Mouse (Mus musculus): ENCODE results near the gene Hck. TPM values are rescaled to one million over a fixed set of nuclear protein-coding genes. Genes with fewer than 3 reads are reported as not detected.

Gene Hck
- total RNA-seq, 1 experiment from 2014 or later: 2.0 TPM

DNA sequence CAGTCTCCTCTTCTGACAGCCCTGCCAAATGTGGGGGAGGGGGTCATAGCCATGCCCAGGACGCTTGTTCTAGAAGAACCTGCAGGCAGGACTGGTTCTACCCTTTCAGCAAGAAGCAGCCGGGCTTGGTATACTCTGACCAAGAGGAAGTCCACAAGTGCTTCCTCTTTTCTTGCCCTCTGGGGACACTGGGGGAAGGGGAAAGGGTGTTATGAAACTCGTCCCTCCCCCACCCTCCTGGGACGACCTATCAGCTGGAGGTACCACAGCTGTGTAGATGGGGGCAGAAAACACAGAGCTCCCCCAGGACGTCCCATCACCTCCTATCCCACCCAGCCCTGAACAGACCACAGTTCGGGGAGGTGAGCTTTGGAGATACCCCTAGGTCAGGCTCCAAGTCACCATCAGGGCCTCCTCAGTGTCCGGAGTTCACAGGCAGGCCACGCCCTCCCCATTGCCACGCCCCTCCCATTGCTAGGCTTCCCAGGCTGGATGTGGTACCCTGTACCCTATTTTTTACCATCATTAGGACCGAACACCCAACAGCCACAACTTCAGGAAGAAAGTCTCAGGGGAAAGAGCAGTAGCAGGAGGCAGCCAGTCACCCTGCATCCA lies 17.6 kb upstream of the Hck start:
- DNase-seq: peak; percentile 52

DNA sequence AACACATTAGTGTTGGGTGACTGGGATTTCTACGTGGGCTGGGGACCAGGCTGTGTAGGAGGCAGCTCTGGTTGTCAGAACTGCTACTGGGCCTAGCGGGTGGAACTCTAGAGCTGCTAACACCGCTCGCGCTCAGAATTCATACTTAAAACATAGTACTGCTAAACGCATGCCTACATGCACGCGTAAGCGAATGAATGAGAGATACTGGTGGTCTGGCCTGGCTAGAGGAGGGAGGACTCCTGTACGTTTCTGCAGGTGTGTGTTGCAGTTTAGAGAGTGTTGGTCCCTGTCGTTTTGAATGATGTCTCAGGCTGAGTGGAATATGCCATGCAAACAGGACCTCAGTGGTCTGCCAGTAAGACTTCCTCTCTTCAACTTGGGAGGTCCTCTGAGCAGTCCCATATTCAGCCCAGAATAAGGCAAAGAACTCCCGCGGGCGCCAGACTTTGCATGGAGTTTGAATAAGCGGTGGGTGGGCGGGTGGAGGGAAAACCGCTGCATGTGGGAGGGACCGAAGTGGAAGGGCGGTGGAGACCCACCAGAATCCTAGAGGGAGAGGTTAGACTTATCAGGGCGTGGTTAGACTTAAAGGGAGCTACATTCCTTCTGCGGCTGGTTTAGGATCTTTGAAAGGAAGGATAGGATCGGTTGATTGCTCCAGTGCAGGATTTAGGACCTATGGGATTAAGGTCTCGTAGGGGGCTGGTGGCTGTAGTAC lies 1.1 kb upstream of the Hck start:
- DNase-seq: no peak

DNA sequence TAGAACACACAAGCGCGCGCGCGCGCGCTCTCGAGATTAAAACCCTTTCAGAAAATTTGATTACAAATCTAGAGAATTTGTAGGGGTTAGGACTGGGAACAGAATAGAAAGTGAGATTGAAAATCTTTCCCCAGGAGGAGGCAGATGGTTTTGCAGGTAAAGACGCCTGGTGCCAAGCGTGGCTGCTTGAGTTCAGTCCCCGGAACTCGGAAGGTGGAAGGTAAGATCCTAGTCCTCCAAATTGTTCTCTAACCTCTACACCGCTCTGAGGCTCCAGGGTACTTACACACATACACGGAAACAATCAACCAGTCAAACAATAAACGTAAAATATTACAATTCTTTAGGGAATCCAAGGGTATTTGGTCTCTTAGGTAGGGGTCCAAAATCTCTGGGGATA lies 466 bp upstream of the Hck start:
- DNase-seq: no peak

DNA sequence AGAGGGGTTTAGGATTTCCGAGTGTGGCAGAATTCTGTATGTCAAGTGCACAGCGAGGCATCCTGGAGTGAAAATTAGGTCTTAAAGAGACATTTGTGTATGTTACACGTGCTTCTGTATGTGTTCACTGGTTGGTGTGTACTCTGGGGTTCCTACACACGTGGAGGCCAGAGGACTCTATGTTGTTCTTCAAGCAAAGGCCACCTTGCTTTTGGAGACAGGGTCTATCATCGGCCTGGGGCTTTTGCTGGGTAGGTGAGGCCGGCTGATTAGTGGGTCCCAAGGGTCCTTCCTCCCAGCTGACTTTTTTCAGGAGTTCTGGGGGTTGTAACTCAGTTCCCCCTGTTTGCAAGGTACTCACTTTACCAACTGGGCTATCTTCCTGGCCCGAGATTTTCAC lies 1.3 kb downstream of the Hck start:
- DNase-seq: no peak

DNA sequence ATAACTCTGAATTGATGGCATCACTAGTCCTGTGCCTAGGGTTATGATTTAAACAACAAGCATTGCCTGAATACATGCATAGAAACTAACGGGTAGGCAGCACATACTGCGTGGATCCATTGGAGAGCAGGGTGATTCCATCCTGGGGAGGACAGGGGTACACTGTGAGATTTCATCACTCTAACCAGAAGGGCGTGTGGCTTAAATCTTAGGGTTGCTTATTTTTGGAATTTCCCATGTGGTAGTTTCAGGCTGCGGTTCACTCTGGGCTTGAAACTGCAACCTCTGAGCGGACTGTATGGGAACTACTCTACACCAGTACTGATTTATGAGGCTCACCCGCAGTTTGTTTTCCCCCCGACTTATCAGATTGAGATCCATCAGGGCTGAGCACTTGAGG lies 3.0 kb downstream of the Hck start:
- DNase-seq: no peak

DNA sequence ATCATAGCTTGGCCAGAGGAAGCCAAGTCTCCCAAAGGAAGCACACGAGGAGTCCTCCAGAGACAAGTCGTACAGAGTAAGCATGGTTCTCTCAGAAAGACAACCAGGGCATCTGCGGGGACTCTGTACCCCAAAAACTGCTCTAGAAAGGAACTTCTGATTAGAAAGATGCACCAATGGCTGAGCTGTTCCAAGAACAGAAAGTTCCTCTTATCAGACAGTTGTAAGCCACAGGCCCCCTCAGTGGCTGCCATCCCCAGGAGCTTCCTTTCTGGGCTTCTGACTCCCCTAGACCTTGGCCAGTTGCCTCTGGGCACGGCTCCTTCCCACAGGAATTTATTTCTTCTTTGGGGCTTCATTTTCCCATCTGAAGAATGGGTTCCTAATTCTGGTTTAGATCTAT lies 7.4 kb downstream of the Hck start:
- no peak for DNase-seq

DNA sequence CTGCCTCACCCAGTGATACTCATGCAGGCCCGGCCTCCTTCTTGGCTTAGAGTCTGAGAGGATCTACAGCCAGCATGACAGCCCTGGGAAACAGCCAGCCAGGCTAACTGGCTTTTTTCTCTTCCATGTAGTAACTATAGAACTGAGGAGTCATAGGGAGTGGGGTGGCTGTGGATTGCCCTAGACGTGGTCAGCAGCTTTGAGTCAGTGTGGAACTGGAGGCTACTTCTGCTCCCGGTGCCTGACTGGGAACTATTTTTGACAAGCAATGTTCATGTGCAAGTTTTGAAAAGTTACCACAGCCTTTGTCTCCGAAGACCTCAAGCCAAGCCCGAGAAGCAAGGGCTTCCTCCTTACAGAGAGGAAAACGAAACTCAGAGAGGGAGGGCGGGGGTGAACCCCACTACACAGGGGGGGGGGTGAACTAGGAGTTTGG lies 8.8 kb downstream of the Hck start:
- no peak for DNase-seq

DNA sequence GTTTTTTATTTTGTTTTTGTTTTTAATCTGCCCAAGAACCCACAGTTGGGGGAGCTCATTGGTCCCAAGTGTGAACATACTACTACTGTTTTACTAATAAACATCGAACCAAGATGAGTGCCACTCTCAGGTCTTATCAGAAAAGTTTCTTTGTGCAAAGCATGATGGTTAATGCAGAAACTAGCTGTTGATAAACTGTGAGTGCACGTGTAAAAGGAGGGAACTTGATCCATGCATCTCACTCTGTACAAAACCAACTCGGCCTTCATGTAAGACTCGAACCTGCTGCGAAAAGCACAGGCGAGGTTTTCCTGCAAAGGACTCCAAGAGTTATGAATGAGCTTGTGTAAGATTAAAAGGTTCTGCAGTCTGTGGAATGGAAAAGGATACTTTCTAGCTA lies 11.2 kb downstream of the Hck start:
- no peak for DNase-seq

DNA sequence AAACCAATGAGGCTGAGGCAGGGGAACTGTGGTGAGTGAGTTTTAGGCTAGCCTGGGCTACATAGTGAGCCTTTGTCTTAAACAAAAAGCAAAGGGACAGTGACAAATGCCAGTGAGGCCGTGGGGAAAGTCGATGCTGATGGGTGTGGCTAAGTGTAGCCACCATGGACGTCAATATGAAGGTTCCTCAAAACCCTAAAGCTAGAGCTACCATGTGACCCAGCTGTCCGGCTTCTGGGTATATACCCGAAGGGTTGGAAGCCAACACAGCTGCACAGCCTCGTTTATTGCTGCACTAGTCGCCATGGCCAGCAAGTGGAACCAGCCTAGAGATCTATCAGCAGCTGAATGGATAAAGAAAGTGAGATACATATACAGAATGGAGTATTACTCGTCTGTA lies 11.9 kb downstream of the Hck start:
- DNase-seq: no peak

DNA sequence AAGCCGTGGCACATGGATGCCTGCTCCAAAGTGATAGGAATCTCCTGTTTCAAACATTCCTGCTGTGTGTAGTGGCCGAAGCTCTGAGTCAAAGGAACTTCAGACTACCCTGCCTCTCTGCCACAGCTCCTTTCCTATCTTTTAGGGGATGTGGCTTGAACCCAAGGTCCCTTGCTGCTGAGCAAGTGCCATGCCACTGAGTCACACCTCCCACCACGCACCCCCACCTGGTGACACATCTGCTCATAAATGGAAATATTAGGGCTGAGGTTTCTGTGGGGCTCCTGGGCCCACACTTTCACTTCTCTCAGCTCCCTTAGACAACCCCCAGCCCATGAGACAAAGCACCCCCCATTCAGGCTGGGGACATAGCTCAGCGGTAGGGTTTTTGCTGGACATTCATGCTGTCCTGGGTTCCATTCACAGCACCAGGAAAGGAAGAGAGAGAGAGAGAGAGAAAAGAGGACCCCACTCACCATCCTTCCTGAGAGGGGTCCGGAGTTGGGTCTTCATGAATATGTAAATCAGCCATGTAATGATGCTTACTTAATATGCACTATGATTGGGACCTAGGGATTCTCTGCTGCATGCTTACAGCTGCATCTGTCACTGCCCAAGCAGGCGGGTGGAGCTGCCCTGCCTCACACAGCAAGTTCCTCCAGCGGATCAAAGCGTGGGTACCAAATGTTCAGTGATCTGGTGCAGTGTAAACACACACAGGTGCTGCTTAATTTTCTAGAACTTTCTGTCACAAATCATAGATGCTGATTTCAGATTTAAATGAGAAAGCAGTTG lies 13.8 kb downstream of the Hck start:
- peak; percentile 69 for DNase-seq

DNA sequence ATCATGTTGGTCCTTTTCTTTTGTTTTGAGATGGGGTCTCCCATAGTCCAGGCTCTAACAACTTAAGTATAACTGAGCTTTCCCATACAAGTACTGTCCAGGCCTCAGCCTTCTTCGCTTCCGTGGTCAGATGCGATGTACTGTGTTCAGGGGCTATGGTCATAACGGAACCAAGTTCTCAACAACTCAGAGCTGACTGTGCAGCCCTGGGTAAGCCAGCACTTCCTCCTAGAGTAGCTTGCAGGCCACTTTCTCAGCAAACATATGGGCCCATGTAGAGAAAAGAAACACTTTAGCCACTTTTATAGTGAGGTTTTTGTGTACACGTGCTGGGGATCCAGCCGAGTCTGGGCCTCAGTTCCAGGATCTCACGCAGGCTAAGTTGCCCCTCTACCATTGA lies 14.4 kb downstream of the Hck start:
- no peak for DNase-seq

DNA sequence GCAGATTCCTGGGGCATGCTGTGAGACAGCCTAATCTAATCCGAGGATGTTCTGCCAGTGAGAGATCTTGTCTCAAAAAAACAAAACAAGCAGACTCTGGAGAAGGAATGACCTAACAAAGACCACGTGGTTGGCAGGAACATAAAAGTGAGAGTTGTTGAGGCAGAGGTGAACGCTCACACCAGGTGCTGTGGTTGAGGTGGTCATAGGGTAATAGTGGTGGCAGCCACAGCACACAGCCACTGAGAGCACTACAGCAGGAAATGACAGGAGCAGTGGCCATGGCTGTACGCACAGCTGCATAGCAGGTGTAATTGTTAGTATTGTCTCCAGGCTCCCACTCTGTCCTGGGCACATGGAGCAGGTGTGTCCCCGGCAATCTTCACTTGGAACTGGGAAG lies 17.6 kb downstream of the Hck start:
- no peak for DNase-seq

DNA sequence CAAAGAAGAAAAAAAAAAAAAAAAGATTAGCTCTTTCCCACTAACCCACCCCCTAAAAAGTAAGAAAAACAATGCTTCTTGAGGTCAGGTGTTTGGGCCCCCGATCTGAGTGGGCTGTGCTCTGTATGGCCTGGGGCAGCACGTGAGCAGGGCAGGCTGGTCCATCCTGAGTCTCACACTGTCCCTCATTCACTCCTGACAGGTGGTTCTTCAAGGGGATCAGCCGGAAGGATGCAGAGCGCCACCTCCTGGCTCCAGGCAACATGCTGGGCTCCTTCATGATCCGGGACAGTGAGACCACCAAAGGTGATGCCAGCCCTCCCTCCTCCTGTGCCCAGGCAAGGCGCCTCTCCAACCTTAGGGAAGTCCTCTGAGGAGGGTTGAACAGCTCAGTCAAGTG lies 22.8 kb downstream of the Hck start:
- DNase-seq: peak; percentile 15

DNA sequence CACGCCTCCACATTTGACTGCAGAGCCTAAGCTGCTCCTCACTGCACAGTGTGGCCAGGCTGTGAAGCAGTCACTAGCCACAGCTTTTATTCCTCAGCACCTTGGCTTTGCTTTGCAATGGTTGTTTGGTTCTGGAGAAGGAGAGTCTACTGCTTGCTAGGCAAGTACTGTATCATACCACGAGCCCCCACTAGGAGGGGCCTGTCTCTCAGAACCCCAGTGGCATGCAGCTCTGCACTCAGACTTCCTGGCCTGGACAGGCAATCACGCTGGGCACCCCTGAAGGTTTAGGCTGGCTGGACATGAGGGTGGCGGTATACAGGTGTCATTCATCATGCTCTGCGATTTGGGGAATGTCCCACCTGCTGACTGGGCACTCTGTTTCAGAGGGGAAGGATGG lies 26.0 kb downstream of the Hck start:
- DNase-seq: no peak

DNA sequence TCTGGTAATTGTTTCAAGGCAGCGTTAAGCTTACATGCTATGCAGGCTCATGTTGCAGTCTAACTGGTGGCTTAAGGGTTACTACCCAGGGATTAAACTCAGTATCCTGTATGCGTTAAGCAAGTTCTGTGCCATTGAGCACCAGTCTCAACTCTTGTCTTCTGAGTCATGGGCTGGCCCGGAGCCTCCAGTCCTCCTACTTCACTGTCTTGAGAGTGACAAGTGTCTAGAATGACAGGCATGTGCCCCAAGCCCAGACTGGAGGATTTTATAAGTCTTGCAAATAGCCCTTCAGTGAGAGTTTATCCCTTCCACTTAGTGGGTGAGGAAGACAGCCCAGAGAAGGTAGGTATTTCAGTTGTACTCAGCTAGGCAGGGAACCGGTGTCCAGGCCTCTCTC lies 27.9 kb downstream of the Hck start:
- no peak for DNase-seq

DNA sequence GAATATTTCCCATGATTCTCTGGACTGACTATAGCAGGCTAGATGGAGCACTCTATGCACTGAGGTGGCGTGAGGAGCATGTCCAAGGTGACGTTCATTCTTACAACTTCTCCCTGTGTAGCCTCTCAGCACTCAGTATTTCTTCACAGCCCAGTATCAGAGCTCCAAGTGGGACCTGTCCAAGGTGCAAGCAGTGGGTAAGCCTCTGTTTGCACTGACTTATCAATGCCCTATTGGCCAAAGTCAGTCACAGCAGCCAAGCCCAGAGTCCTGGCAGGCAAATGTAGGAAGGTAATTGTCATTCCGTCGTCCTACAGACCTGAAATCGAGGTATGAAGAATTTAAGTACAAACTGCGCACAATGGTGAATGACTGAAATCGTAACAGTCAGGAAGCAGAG lies 30.9 kb downstream of the Hck start:
- no peak for DNase-seq

DNA sequence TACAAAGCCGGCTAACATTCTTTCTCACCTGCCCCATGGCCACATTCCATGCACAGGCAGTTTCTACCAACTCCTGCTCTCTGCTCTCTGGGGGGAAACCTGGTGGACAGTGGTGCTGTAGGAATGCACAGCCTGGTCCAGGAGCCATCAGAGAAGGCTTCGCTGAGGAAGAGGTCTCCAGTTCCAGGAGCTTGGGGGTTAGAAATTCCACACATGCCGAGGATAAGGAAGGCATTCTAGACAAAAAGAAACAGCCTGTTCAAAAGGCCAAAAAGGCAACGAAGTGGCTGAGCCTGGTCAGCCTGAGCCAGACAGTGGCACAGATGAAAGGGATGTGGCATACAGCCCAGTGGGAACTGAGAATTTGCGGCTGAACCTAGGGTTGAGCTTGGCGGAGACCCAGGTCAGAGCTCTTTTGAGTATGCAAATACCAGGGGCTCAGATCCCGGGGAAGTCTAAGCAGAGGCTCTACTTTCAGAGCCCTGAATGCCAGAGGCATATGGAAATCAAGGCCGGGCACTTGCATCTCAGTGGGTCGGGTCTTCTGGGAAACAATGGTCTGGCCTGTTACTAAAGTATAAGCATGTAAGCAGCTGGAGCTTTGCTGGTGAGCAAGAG lies 31.8 kb downstream of the Hck start:
- DNase-seq: peak; percentile 17

DNA sequence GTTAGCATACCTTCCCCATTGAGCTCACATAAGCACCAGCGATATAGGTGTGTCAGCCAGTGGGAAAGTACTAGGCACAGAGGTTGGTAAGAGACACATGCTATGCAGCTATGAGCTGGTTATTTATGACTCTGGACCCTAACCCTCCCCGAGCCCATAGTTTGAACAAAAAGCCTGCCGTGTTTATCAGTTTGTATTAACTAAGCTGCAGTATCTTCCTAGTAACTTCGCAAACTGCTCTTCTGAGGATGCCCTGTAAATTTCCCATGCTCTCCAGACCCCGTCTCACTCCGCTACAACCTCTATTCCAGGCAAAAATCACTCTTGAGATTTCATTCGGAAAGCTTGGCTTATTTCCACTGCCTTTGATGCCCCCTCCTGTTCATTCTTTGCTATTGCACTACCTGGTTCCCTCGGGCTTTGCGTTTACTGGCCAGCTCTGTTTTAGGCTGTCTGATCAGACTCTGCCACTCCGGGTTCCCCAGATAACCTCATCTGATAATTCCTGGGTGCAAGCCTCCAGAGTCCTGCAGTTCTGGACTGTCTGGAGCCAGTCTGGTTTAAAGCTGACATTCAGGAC lies 34.4 kb downstream of the Hck start:
- DNase-seq: peak; percentile 75

DNA sequence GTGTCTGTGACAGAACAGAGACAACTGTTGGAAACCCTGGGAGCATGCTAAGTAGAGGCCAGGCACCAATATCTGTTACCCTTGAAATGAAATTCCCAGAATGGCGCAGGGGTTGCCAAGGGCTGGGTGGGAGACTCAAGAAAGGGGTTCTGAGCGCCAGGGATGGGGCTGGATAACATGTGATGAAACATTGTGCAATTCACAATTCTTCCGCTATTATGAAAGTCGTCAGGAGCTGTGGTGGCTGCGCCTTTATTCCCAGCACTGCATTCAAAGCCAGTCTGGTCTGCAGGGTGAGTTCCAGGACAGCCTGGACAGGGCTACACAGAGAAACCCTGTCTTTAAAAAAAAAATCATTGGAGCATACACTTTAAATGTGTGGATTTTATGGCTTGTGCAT lies 37.1 kb downstream of the Hck start:
- no peak for DNase-seq

DNA sequence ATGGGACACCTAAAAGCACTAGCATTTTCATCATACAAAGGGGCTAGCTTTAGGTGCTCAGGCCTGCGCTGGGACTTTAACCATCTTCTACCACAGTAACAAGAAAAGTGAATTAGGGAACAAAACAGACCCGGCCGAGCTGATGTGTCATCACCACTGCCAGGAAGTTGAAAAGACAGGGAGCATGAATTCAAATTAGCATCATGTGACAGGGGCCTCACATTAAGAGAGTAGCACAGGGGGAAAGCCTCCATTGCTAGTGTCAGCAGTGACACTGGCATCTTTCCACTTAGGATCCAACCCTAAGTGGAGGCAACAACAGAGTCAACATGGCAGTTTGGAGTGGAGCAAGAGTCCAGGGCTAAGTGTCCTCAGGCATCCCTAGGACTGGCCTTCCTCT lies 39.0 kb downstream of the Hck start:
- no peak for DNase-seq

DNA sequence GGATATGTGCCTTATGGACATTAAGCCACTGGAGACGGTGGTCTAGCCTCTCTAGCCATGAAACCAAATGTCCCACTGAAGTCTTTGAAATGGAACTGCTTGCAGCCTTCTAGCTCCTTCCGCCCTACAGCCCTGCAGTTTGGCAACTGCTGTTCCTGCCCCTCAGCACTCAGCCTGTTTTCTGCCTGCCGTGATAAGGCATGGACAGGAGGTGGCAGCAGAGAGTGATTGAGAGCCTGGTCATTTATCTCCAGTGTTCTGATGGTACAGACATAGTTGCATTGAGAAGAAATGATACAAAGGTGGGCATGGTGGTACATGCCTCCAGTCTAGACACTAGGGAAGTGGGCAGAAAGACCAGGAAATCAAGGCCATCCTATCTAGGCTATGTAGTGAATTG lies 39.4 kb downstream of the Hck start:
- peak; percentile 82 for DNase-seq

DNA sequence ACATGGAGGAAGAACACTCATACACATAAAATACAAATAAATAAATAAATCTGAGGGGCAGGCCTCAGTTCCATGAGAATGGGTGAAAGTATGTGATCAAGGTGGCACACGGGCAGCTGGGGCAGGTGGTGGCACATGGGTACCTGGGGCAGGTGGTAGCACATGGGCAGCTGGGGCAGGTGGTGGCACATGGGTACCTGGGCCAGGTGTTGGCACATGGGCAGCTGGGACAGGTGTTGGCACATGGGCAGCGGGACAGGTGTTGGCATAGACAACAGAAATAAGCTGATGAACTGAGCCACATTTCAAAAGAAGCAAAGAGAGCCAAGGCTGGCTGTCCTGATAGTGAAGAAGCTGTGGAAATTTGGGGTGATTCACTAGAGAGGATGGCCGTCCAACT lies 41.5 kb downstream of the Hck start:
- DNase-seq: no peak

DNA sequence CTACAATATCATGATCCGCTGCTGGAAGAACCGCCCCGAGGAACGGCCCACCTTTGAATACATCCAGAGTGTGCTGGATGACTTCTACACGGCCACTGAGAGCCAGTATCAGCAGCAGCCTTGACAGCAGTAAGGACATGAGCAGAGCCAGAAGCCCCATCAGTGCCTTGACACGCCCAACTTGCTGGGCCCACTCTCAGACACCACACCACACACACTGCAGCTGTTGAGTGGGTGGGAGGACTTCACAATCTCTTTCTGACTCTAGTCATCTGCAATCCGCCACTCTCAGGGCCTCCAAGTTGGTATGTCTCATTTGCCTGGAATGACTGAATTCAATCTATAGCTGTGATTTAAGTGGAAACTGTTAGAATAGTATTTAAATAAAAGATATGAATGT lies 42.8 kb downstream of the Hck start:
- no peak for DNase-seq
